Mouse (Mus musculus) liver, adult 2 months (tissue): ENCODE measurements around the gene Lrrn4cl.

ENCODE experiments used
- CTCF ChIP-seq: fragments of 200-500 bp; IDR thresholded peaks from 2 replicates; pipeline ENCODE4 v1.5.1; 2011; ENCODE audit warnings: low read depth, low read length, control low read depth
- POLR2A ChIP-seq: fragments of 200-500 bp; IDR thresholded peaks from 2 replicates; pipeline ENCODE4 v1.6.1; 2011; ENCODE audit warnings: low read length, control low read depth; ENCODE audit not compliant: insufficient read depth; ENCODE audit errors: extremely low read depth

DNA sequence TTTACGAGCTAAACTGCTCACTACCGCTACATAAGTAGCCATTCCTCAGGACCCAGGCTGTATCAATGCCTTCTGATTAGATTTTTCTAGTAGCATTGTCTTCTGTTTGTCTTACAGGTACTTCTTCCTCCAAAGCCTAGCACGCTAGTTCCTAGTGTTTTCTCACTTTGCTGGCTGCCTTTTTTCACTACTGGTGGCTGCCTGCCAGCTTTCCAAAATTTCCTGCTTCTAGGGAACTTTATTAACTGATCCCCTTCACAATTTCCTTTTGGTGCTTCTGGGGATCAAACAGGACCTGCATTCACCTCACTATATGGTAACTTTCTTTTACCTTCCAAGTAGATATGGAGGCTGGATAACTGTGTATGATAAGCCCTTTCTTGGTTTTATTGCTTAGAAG lies 48.5 kb downstream of the Lrrn4cl start:
- no peak for TF ChIP-seq CTCF
- TF ChIP-seq POLR2A = no peak
